10 mouse cellular contexts compared by ENCODE assay signal in the genomic region with DNA sequence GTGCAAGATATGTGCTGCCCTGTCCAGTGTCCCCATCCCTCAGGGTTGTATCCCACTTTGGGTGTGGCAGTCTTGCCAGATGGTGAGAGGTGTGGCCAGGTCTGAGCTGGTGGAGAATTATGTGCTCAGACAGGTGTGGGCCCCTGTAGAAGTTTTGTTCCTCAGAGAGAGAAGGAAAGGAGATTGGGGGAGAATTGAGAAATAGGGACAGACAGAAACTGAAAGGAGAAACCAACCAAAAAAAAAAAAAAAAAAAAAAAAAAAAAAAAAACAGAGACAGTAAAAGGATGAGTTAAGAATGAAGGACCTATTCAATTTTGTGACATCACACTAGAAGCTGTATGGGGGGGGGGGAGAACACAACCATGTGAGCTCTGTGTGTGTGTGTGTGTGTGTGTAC. TPM values are rescaled to one million over a fixed set of nuclear protein-coding genes. Genes with fewer than 3 reads are reported as not detected.
DNase-seq lines count a peak whose midpoint lies in the region; ATAC-seq lines count a peak whose summit lies in the region.
"Had no signal": no experiment of that assay in that cellular context is flagged by ENCODE, and none has a peak within 500 bp of the region (broad histone marks: within the 10 kb centered on the region; RNA-seq: fewer than 3 reads in every experiment).

No protein-coding gene starts in this region.

- peak overlapping the region; percentile 98 for H3K27ac ChIP-seq in forebrain, embryonic 10.5 days
- H3K27ac ChIP-seq in forebrain, embryonic 16.5 days (ENCODE audit: low read length) = no peak overlapping the region
- H3K27ac ChIP-seq in lung, embryonic 15.5 days = peak overlapping the region; percentile 25; the same call in 1 of the 2 replicates
- H3K27ac ChIP-seq in intestine, embryonic 15.5 days = no peak overlapping the region
- H3K27ac ChIP-seq in neural tube, embryonic 15.5 days (replicated peaks) = peak overlapping the region; percentile 62

- H3K4me3 ChIP-seq in forebrain, embryonic 10.5 days = peak overlapping the region; percentile 81
- no peak overlapping the region for H3K4me3 ChIP-seq in forebrain, embryonic 16.5 days (replicated peaks; ENCODE audit: low read length)
- H3K4me3 ChIP-seq in lung, embryonic 15.5 days = no peak overlapping the region; the same call in 1 of the 2 replicates
- H3K4me3 ChIP-seq in intestine, embryonic 15.5 days (replicated peaks) = no peak overlapping the region; the same call in 1 of the 2 replicates
- H3K4me3 ChIP-seq in neural tube, embryonic 15.5 days (replicated peaks) = no peak overlapping the region

- no peak overlapping the region for H3K4me2 ChIP-seq in forebrain, embryonic 16.5 days (ENCODE audit: low read length)
- peak overlapping the region; percentile 88 for H3K4me2 ChIP-seq in lung, embryonic 15.5 days
- peak overlapping the region; percentile 40 for H3K4me2 ChIP-seq in intestine, embryonic 15.5 days (replicated peaks)
- H3K4me2 ChIP-seq in neural tube, embryonic 15.5 days = 0 out of 2 replicates have a peak overlapping the region, but pooled peaks have one; percentile 94

- peaks cover 66% of the 10 kb centered on the region for H3K4me1 ChIP-seq in forebrain, embryonic 10.5 days
- H3K4me1 ChIP-seq in forebrain, embryonic 16.5 days (replicated peaks; ENCODE audit: control insufficient read depth, insufficient read depth, low read length) = peaks cover 29% of the 10 kb centered on the region
- peaks cover 47% of the 10 kb centered on the region for H3K4me1 ChIP-seq in lung, embryonic 15.5 days
- peaks cover 38% of the 10 kb centered on the region for H3K4me1 ChIP-seq in intestine, embryonic 15.5 days (replicated peaks)
- H3K4me1 ChIP-seq in neural tube, embryonic 15.5 days = peaks cover 40% of the 10 kb centered on the region

- H3K9me3 ChIP-seq in forebrain, embryonic 10.5 days = no peaks in the 10 kb centered on the region
- H3K9me3 ChIP-seq in forebrain, embryonic 16.5 days (ENCODE audit: control insufficient read depth, low read length) = no peaks in the 10 kb centered on the region
- H3K9me3 ChIP-seq in lung, embryonic 15.5 days = no peaks in the 10 kb centered on the region
- no peaks in the 10 kb centered on the region for H3K9me3 ChIP-seq in intestine, embryonic 15.5 days
- no peaks in the 10 kb centered on the region for H3K9me3 ChIP-seq in neural tube, embryonic 15.5 days (replicated peaks)
- H3K9me3 ChIP-seq: liver, embryonic 12.5 days had no signal

- H3K9ac ChIP-seq in forebrain, embryonic 16.5 days (replicated peaks; ENCODE audit: low read depth, low read length) = no peak overlapping the region
- no peak overlapping the region for H3K9ac ChIP-seq in lung, embryonic 15.5 days
- H3K9ac ChIP-seq in intestine, embryonic 15.5 days = no peak overlapping the region
- no peak overlapping the region for H3K9ac ChIP-seq in neural tube, embryonic 15.5 days (replicated peaks)

- no peak for DNase-seq in forebrain, embryonic 10.5 days (ENCODE audit: extremely low spot score, low spot score)
- no peak for DNase-seq in lung, postnatal 10 days
- no peak for DNase-seq in kidney, postnatal 25 days
- DNase-seq: gastrocnemius, postnatal 36 days had no signal

- H3K27me3 ChIP-seq in forebrain, embryonic 10.5 days (ENCODE audit: poor library complexity, severe bottlenecking) = peaks cover 35% of the 10 kb centered on the region
- H3K27me3 ChIP-seq in forebrain, embryonic 16.5 days (replicated peaks; ENCODE audit: control insufficient read depth, insufficient read depth, low read length) = no peaks in the 10 kb centered on the region
- no peaks in the 10 kb centered on the region for H3K27me3 ChIP-seq in lung, embryonic 15.5 days
- H3K27me3 ChIP-seq in intestine, embryonic 15.5 days (replicated peaks) = no peaks in the 10 kb centered on the region
- H3K27me3 ChIP-seq in neural tube, embryonic 15.5 days (replicated peaks) = no peaks in the 10 kb centered on the region

- H3K36me3 ChIP-seq in forebrain, embryonic 10.5 days (replicated peaks) = peaks cover 30% of the 10 kb centered on the region
- H3K36me3 ChIP-seq in forebrain, embryonic 16.5 days (ENCODE audit: control insufficient read depth, insufficient read depth) = no peaks in the 10 kb centered on the region
- no peaks in the 10 kb centered on the region for H3K36me3 ChIP-seq in lung, embryonic 15.5 days
- no peaks in the 10 kb centered on the region for H3K36me3 ChIP-seq in intestine, embryonic 15.5 days
- no peaks in the 10 kb centered on the region for H3K36me3 ChIP-seq in neural tube, embryonic 15.5 days
- H3K36me3 ChIP-seq: liver, embryonic 12.5 days had no signal

- ATAC-seq in forebrain, embryonic 16.5 days = no peak
- no peak for ATAC-seq in lung, embryonic 15.5 days (ENCODE audit: borderline replicate concordance, extremely low read depth, low FRiP score, low TSS enrichment)
- no peak for ATAC-seq in intestine, embryonic 15.5 days
- ATAC-seq in neural tube, embryonic 15.5 days (ENCODE audit: low FRiP score) = no peak
- ATAC-seq in activated CD4-positive, CD25-positive, alpha-beta regulatory T cell, adult 4 months = no peak

RNA-seq across cellular contexts. Expression of a gene that starts 1.9 kb away (rescaled TPM):
- 24.4 and 25.7 TPM in 2 replicates for polyA plus RNA-seq in forebrain, embryonic 10.5 days (2016; fragmentation: Nextera tagmentation; extraction: Ambion mirVana)
- 5.5 TPM in 2 replicates for polyA plus RNA-seq in forebrain, embryonic 16.5 days (2015; fragmentation: Nextera tagmentation; extraction: Ambion mirVana)
- polyA plus RNA-seq in lung, embryonic 15.5 days (2015; fragmentation: Nextera tagmentation; extraction: Ambion mirVana) = 18.2 and 19.8 TPM in 2 replicates
- 8.1 and 8.3 TPM in 2 replicates for polyA plus RNA-seq in intestine, embryonic 15.5 days (2015; fragmentation: Nextera tagmentation; extraction: Ambion mirVana)
- 6.1 and 9.2 TPM in 2 replicates for polyA plus RNA-seq in neural tube, embryonic 15.5 days (2015; fragmentation: Nextera tagmentation; extraction: Ambion mirVana)
- polyA plus RNA-seq in activated CD4-positive, CD25-positive, alpha-beta regulatory T cell, adult 4 months (2017; shearing (Covaris generic)) = not detected

RNA-seq across cellular contexts. Expression of a gene that starts 24.6 kb away (rescaled TPM):
- 0.09 and 0.20 TPM in 2 replicates for polyA plus RNA-seq in forebrain, embryonic 10.5 days (2016; fragmentation: Nextera tagmentation; extraction: Ambion mirVana)
- 0.20 TPM in 1 of 2 replicates, not detected in the other for polyA plus RNA-seq in forebrain, embryonic 16.5 days (2015; fragmentation: Nextera tagmentation; extraction: Ambion mirVana)
- 0.11 TPM in 2 replicates for polyA plus RNA-seq in lung, embryonic 15.5 days (2015; fragmentation: Nextera tagmentation; extraction: Ambion mirVana)
- polyA plus RNA-seq in intestine, embryonic 15.5 days (2015; fragmentation: Nextera tagmentation; extraction: Ambion mirVana) = 0.14 and 0.16 TPM in 2 replicates
- polyA plus RNA-seq in neural tube, embryonic 15.5 days (2015; fragmentation: Nextera tagmentation; extraction: Ambion mirVana) = 0.24 and 0.60 TPM in 2 replicates
- not detected for polyA plus RNA-seq in activated CD4-positive, CD25-positive, alpha-beta regulatory T cell, adult 4 months (2017; shearing (Covaris generic))

Comparison
In these comparisons a context has a peak if more than half of its experiments do, and no peak if none do; other contexts are left out.
1. H3K27ac ChIP-seq: peak in forebrain, embryonic 10.5 days (single experiment), lung, embryonic 15.5 days (single experiment) and neural tube, embryonic 15.5 days (single experiment); none in forebrain, embryonic 16.5 days (single experiment) and intestine, embryonic 15.5 days (single experiment).